Mouse (Mus musculus) liver (tissue): ENCODE measurements at regions not wholly inside any gene's neighbourhood (a gene's known extent, or its start where the extent isn't known, plus 50 kb on each side); places are given as distances from the start of the nearest gene placed in this dataset.
"Not testable (repeated sequence)": the region's sequence is repeated elsewhere in the genome, so short reads cannot be mapped to it uniquely, and the experiment has no call there.

Experiments used
- DNase-seq: peaks from one replicate; pipeline ENCODE4 v3.0.0-alpha.2; 2020; ENCODE audit warnings: mixed read lengths

- DNase-seq: no peak
Observed at GRCm38 (mm10) chr15:32749971-32750370, 505.4 kb downstream of the Sema5a start.

- DNase-seq: no peak
Observed at GRCm38 (mm10) chr15:32751991-32752390, 507.4 kb downstream of the Sema5a start.

- DNase-seq: no peak
Observed at GRCm38 (mm10) chr15:32760141-32760540, 515.5 kb downstream of the Sema5a start.

GRCm38 (mm10) chr15:32766011-32766701, 521.5 kb downstream of the Sema5a start:
- DNase-seq: no peak

- DNase-seq: no peak
Observed at GRCm38 (mm10) chr15:32766746-32767471, 522.3 kb downstream of the Sema5a start.

GRCm38 (mm10) chr15:32778226-32778598, 533.6 kb downstream of the Sema5a start:
- not testable (repeated sequence) for DNase-seq

GRCm38 (mm10) chr15:32778599-32779273, 534.1 kb downstream of the Sema5a start:
- peak; percentile 60 for DNase-seq

- not testable (repeated sequence) for DNase-seq
Observed at GRCm38 (mm10) chr15:32779274-32779615, 534.6 kb downstream of the Sema5a start.

- not testable (repeated sequence) for DNase-seq
Observed at GRCm38 (mm10) chr15:32781609-32782008, 537.0 kb downstream of the Sema5a start.

GRCm38 (mm10) chr15:32799222-32799621, 554.6 kb downstream of the Sema5a start:
- no peak for DNase-seq

- no peak for DNase-seq
Observed at GRCm38 (mm10) chr15:32810849-32811632, 566.4 kb downstream of the Sema5a start.

- no peak for DNase-seq
Observed at GRCm38 (mm10) chr15:32839966-32840365, 595.4 kb downstream of the Sema5a start.
